Mouse (Mus musculus): Measurements from ENCODE around the gene Xrcc3.

GRCm38 (mm10) chr12:111813766-111814617 is at the start of gene Xrcc3, which contains the start of gene Zfyve21:
- TF ChIP-seq NRF1 (IDR thresholded peaks at IDR 0.05; ENCODE audit: low read depth, low read length) (peak; percentile 52), ZC3H11A (IDR thresholded peaks at IDR 0.05; ENCODE audit: low read depth, low read length) (no peak), CTCF (conservative IDR thresholded peaks at IDR 0.05 in 1 of 2, IDR thresholded peaks at IDR 0.05 in 1 of 2; ENCODE audit: low read depth in 2 of 2, low read length in 2 of 2) (no peak), RCOR1 (conservative IDR thresholded peaks at IDR 0.05; ENCODE audit: low read depth, low read length) (no peak), POLR2AphosphoS2 (IDR thresholded peaks at IDR 0.05; ENCODE audit: low read depth, low read length) (no peak), POLR2A (IDR thresholded peaks at IDR 0.05; ENCODE audit: low read depth, low read length) (peak; percentile 69), ETS1 (conservative IDR thresholded peaks at IDR 0.05; ENCODE audit: low read depth, low read length) (no peak), TCF12 (IDR thresholded peaks at IDR 0.05; ENCODE audit: low read depth, low read length) (peak; percentile 16; the same call in 1 of the 2 replicates)

Data from CH12.LX (cell line).